Mouse (Mus musculus) embryonic facial prominence, embryonic 10.5 days (tissue): ENCODE data around the gene Srp54b. TPM values are rescaled to one million over a fixed set of nuclear protein-coding genes. Genes with fewer than 3 reads are reported as not detected.
A peak's percentile ranks its signal among the peaks of the same experiment; 100 is the strongest.
"Not testable (repeated sequence)": the region's sequence is repeated elsewhere in the genome, so short reads cannot be mapped to it uniquely, and the experiment has no call there.

Experiments
- DNase-seq: peaks from one replicate; pipeline ENCODE4 v3.0.0-alpha.2; 2017; ENCODE audit warnings: low spot score
- H3K27ac ChIP-seq: fragments of 300-500 bp; sonication (generic); replicated peaks from 2 replicates; pipeline ENCODE4 v1.5.1; 2016; ENCODE audit warnings: mild to moderate bottlenecking
- H3K27me3 ChIP-seq: fragments of 300-500 bp; sonication (generic); replicated peaks from 2 replicates; pipeline ENCODE4 v1.6.1; 2016; ENCODE audit warnings: low read depth, mild to moderate bottlenecking; ENCODE audit not compliant: poor library complexity, severe bottlenecking
- H3K36me3 ChIP-seq: fragments of 300-500 bp; sonication (generic); replicated peaks from 2 replicates; pipeline ENCODE4 v1.6.1; 2016; ENCODE audit warnings: mild to moderate bottlenecking, moderate library complexity
- H3K4me1 ChIP-seq: fragments of 300-500 bp; sonication (generic); 2 replicates; pipeline ENCODE4 v1.6.1; 2016
- H3K4me3 ChIP-seq: fragments of 300-500 bp; sonication (generic); 2 replicates; pipeline ENCODE4 v1.5.1; 2016; ENCODE audit warnings: mild to moderate bottlenecking, moderate library complexity
- H3K9me3 ChIP-seq: fragments of 300-500 bp; sonication (generic); 2 replicates; pipeline ENCODE4 v1.6.1; 2016; ENCODE audit warnings: mild to moderate bottlenecking
- WGBS: fragments of 180-500 bp; shearing (Covaris S2); methylation state at CpG from one replicate; pipeline ENCODE4 v1.1.7; 2016; 5-methylcytosine and 5-hydroxymethylcytosine counted together
- polyA plus RNA-seq: library from polyadenylated mRNA; unstranded; fragments of >200 nt; fragmentation: Nextera tagmentation; extraction: Ambion mirVana; gene quantifications from 2 replicates; pipeline ENCODE4 v1.2.1, GENCODE M21; 2016

The Srp54b gene
- polyA plus RNA-seq: 40.9 and 46.3 TPM in 2 replicates

GRCm38 (mm10) chr12:55154559-55155448 lies at the start of gene Srp54b:
Gene Srp54b, plus strand, starts transcription at chr12:55155104.
- peak within 1 kb of the TSS; percentile 48 for H3K4me3 ChIP-seq
- H3K27me3 ChIP-seq, H3K4me1 ChIP-seq, H3K27ac ChIP-seq, DNase-seq, H3K9me3 ChIP-seq, H3K36me3 ChIP-seq: not testable (repeated sequence)
- no CpG with 5 or more reads among the region's 57 CpGs for WGBS

- no CpG with 5 or more reads among the region's 7 CpGs for WGBS
- H3K27me3 ChIP-seq: not testable (repeated sequence)
Observed at GRCm38 (mm10) chr12:55112616-55113015, 42.3 kb upstream of the Srp54b start.

GRCm38 (mm10) chr12:55124242-55124641 lies 30.7 kb upstream of the Srp54b start, which contains the start of gene Fam177a:
Gene Fam177a, plus strand, starts transcription at chr12:55124469.
- not testable (repeated sequence) for H3K27ac ChIP-seq, H3K9me3 ChIP-seq
- no CpG with 5 or more reads among the region's 40 CpGs for WGBS

More at GRCm38 (mm10) chr12:55112616-55113015, 42.3 kb upstream of the Srp54b start:
- H3K4me1 ChIP-seq, H3K36me3 ChIP-seq, H3K4me3 ChIP-seq, H3K9me3 ChIP-seq, DNase-seq, H3K27ac ChIP-seq: not testable (repeated sequence)

GRCm38 (mm10) chr12:55124731-55125130 lies 30.2 kb upstream of the Srp54b start:
- H3K4me1 ChIP-seq, H3K9me3 ChIP-seq, DNase-seq, H3K27me3 ChIP-seq, H3K27ac ChIP-seq, H3K36me3 ChIP-seq, H3K4me3 ChIP-seq: not testable (repeated sequence)
- WGBS: no CpG with 5 or more reads among the region's 18 CpGs

More at GRCm38 (mm10) chr12:55124242-55124641, 30.7 kb upstream of the Srp54b start, which contains the start of gene Fam177a:
- not testable (repeated sequence) for H3K27me3 ChIP-seq, H3K36me3 ChIP-seq, DNase-seq, H3K4me3 ChIP-seq, H3K4me1 ChIP-seq

- H3K9me3 ChIP-seq, H3K36me3 ChIP-seq, H3K27me3 ChIP-seq, DNase-seq, H3K4me1 ChIP-seq, H3K4me3 ChIP-seq, H3K27ac ChIP-seq: not testable (repeated sequence)
- WGBS: no CpG with 5 or more reads among the region's 6 CpGs
Observed at GRCm38 (mm10) chr12:55135540-55135939, 19.4 kb upstream of the Srp54b start.

GRCm38 (mm10) chr12:55137859-55138258 lies 17.0 kb upstream of the Srp54b start:
- not testable (repeated sequence) for H3K4me3 ChIP-seq, H3K4me1 ChIP-seq, H3K27me3 ChIP-seq, H3K9me3 ChIP-seq, H3K27ac ChIP-seq, H3K36me3 ChIP-seq, DNase-seq
- WGBS: no CpG with 5 or more reads among the region's 6 CpGs

GRCm38 (mm10) chr12:55155449-55155783 lies 512 bp downstream of the Srp54b start:
- H3K4me3 ChIP-seq: peak overlapping the region; percentile 48
- WGBS: 1% methylated on average over 12 of the region's 24 CpGs
- not testable (repeated sequence) for H3K36me3 ChIP-seq

GRCm38 (mm10) chr12:55167034-55167557 lies 12.2 kb downstream of the Srp54b start:
- not testable (repeated sequence) for H3K27ac ChIP-seq, H3K4me3 ChIP-seq, DNase-seq, H3K27me3 ChIP-seq, H3K36me3 ChIP-seq, H3K4me1 ChIP-seq, H3K9me3 ChIP-seq
- WGBS: no CpG with 5 or more reads among the region's 7 CpGs

More at GRCm38 (mm10) chr12:55155449-55155783, 512 bp downstream of the Srp54b start:
- not testable (repeated sequence) for H3K27me3 ChIP-seq, H3K4me1 ChIP-seq, H3K9me3 ChIP-seq, DNase-seq, H3K27ac ChIP-seq

GRCm38 (mm10) chr12:55187686-55188085 lies 32.8 kb downstream of the Srp54b start:
- no CpG with 5 or more reads among the region's 8 CpGs for WGBS
- H3K9me3 ChIP-seq, DNase-seq, H3K27me3 ChIP-seq, H3K4me3 ChIP-seq, H3K4me1 ChIP-seq, H3K36me3 ChIP-seq, H3K27ac ChIP-seq: not testable (repeated sequence)

GRCm38 (mm10) chr12:55189127-55189526 lies 34.2 kb downstream of the Srp54b start:
- not testable (repeated sequence) for DNase-seq, H3K36me3 ChIP-seq, H3K4me3 ChIP-seq, H3K9me3 ChIP-seq, H3K4me1 ChIP-seq, H3K27me3 ChIP-seq, H3K27ac ChIP-seq
- no CpG with 5 or more reads among the region's 5 CpGs for WGBS

- H3K27ac ChIP-seq, H3K4me3 ChIP-seq, H3K27me3 ChIP-seq, DNase-seq, H3K9me3 ChIP-seq, H3K36me3 ChIP-seq, H3K4me1 ChIP-seq: not testable (repeated sequence)
- no CpG with 5 or more reads among the region's 40 CpGs for WGBS
Observed at GRCm38 (mm10) chr12:55199306-55199705, 44.4 kb downstream of the Srp54b start, which contains the start of gene 1700047I17Rik2. Gene 1700047I17Rik2, plus strand, starts transcription at chr12:55199592.

- not testable (repeated sequence) for H3K9me3 ChIP-seq, H3K4me1 ChIP-seq, H3K27me3 ChIP-seq, H3K4me3 ChIP-seq, H3K36me3 ChIP-seq, H3K27ac ChIP-seq, DNase-seq
- no CpG with 5 or more reads among the region's 18 CpGs for WGBS
Observed at GRCm38 (mm10) chr12:55199799-55200198, 44.9 kb downstream of the Srp54b start.

- DNase-seq, H3K36me3 ChIP-seq, H3K27ac ChIP-seq, H3K4me3 ChIP-seq, H3K9me3 ChIP-seq, H3K27me3 ChIP-seq, H3K4me1 ChIP-seq: not testable (repeated sequence)
- WGBS: no CpG with 5 or more reads among the region's 6 CpGs
Observed at GRCm38 (mm10) chr12:55212944-55213343, 58.0 kb downstream of the Srp54b start.
